Mouse (Mus musculus): ENCODE results near the gene Hk3. TPM values are rescaled to one million over a fixed set of nuclear protein-coding genes. Genes with fewer than 3 reads are reported as not detected.
A peak's percentile ranks its signal among the peaks of the same experiment; 100 is the strongest.

Hk3 gene
- polyA plus RNA-seq, 1 experiment from 2014 or later, result 0.22 TPM

DNA sequence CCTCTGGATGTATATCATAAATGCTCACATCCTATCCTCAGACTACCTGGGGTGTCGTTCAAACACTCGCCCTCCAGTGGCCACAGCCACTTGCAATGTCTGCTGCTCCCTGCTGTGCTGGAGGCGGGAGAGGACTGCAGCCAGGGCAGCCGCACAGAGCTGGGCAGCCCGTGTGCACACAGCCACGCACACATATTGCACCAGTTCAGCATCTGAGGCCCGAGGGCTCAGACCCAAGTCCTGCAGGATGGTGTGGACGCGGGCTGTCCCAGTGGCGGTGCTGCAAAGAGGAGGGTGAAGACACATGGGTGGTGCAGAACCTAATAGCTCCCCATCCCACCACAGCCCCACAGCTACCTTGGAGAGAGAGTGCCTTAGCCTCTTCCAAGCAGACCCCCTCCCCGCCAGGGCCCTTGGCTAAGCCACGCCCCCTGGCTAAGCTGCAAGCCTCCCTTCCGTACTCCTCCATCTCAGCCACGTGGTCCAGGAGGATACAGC is 9.2 kb downstream of the Hk3 start:
- ATAC-seq (replicated peaks; ENCODE audit: insufficient number of reproducible peaks, low FRiP score, low TSS enrichment, low read depth), result peak; percentile 58; the same call in 1 of the 2 replicates
- Histone ChIP-seq H3K4me2 (ENCODE audit: low read depth, low read length) (no peak overlapping the region; the same call in 1 of the 2 replicates), H3K27me3 (ENCODE audit: control insufficient read depth, insufficient read depth, low read length) (no peaks in the 10 kb centered on the region), H3K4me1 (ENCODE audit: control insufficient read depth, insufficient read depth, low read length) (peaks cover 3% of the 10 kb centered on the region; the same call in 1 of the 2 replicates), H3K9ac (replicated peaks; ENCODE audit: low read length) (no peak overlapping the region), H3K9me3 (replicated peaks; ENCODE audit: control insufficient read depth, low read length) (no peaks in the 10 kb centered on the region), H3K4me3 (ENCODE audit: low read depth, low read length) (no peak overlapping the region), H3K27ac (replicated peaks; ENCODE audit: low read depth, low read length) (no peak overlapping the region), H3K36me3 (replicated peaks; ENCODE audit: control insufficient read depth, insufficient read depth, low read depth, low read length) (no peaks in the 10 kb centered on the region)
- peak; percentile 47 for DNase-seq (ENCODE audit: low spot score)
- WGBS, result 4% methylated on average over 14 of the region's 14 CpGs

- H3K9ac ChIP-seq (replicated peaks; ENCODE audit: low read length), result no peak overlapping the region
- 86% methylated on average over 15 of the region's 15 CpGs for WGBS
- DNase-seq (ENCODE audit: low spot score), result no peak
- H3K9me3 ChIP-seq (replicated peaks; ENCODE audit: control insufficient read depth, low read length), result no peaks in the 10 kb centered on the region
- ATAC-seq (replicated peaks; ENCODE audit: insufficient number of reproducible peaks, low FRiP score, low TSS enrichment, low read depth), result no peak
- H3K27ac ChIP-seq (replicated peaks; ENCODE audit: low read depth, low read length), result no peak overlapping the region
- H3K4me1 ChIP-seq (ENCODE audit: control insufficient read depth, insufficient read depth, low read length), result peaks cover 3% of the 10 kb centered on the region; the same call in 1 of the 2 replicates
- no peaks in the 10 kb centered on the region for H3K36me3 ChIP-seq (replicated peaks; ENCODE audit: control insufficient read depth, insufficient read depth, low read depth, low read length)
- H3K4me3 ChIP-seq (ENCODE audit: low read depth, low read length), result no peak overlapping the region
- no peak overlapping the region for H3K4me2 ChIP-seq (ENCODE audit: low read depth, low read length)
- no peaks in the 10 kb centered on the region for H3K27me3 ChIP-seq (ENCODE audit: control insufficient read depth, insufficient read depth, low read length)
Observed at GRCm38 (mm10) chr13:55011103-55011502, 10.1 kb downstream of the Hk3 start.

GRCm38 (mm10) chr13:55008589-55008988 is 12.6 kb downstream of the Hk3 start:
- no peak overlapping the region for H3K4me3 ChIP-seq (ENCODE audit: low read depth, low read length)
- DNase-seq (ENCODE audit: low spot score) (peak; percentile 16), ATAC-seq (replicated peaks; ENCODE audit: insufficient number of reproducible peaks, low FRiP score, low TSS enrichment, low read depth) (no peak)
- no peaks in the 10 kb centered on the region for H3K36me3 ChIP-seq (replicated peaks; ENCODE audit: control insufficient read depth, insufficient read depth, low read depth, low read length)
- WGBS, result 64% methylated on average over 6 of the region's 6 CpGs
- H3K4me2 ChIP-seq (ENCODE audit: low read depth, low read length), result no peak overlapping the region
- H3K9ac ChIP-seq (replicated peaks; ENCODE audit: low read length), result no peak overlapping the region
- H3K27me3 ChIP-seq (ENCODE audit: control insufficient read depth, insufficient read depth, low read length), result no peaks in the 10 kb centered on the region
- H3K9me3 ChIP-seq (replicated peaks; ENCODE audit: control insufficient read depth, low read length), result no peaks in the 10 kb centered on the region
- H3K4me1 ChIP-seq (ENCODE audit: control insufficient read depth, insufficient read depth, low read length), result peaks cover 3% of the 10 kb centered on the region; the same call in 1 of the 2 replicates
- no peak overlapping the region for H3K27ac ChIP-seq (replicated peaks; ENCODE audit: low read depth, low read length)

- DNase-seq (ENCODE audit: low spot score) (no peak), ATAC-seq (replicated peaks; ENCODE audit: insufficient number of reproducible peaks, low FRiP score, low TSS enrichment, low read depth) (no peak)
- Histone ChIP-seq H3K27ac (replicated peaks; ENCODE audit: low read depth, low read length) (no peak overlapping the region), H3K27me3 (ENCODE audit: control insufficient read depth, insufficient read depth, low read length) (no peaks in the 10 kb centered on the region), H3K9ac (replicated peaks; ENCODE audit: low read length) (no peak overlapping the region), H3K4me2 (ENCODE audit: low read depth, low read length) (no peak overlapping the region), H3K36me3 (replicated peaks; ENCODE audit: control insufficient read depth, insufficient read depth, low read depth, low read length) (no peaks in the 10 kb centered on the region), H3K4me3 (ENCODE audit: low read depth, low read length) (no peak overlapping the region), H3K4me1 (ENCODE audit: control insufficient read depth, insufficient read depth, low read length) (no peaks in the 10 kb centered on the region), H3K9me3 (replicated peaks; ENCODE audit: control insufficient read depth, low read length) (no peaks in the 10 kb centered on the region)
- WGBS, result 82% methylated on average over 7 of the region's 7 CpGs
Observed at GRCm38 (mm10) chr13:55006415-55006742, 14.8 kb downstream of the Hk3 start.

GRCm38 (mm10) chr13:55005691-55006414 is 15.3 kb downstream of the Hk3 start:
- no peak overlapping the region for H3K27ac ChIP-seq (replicated peaks; ENCODE audit: low read depth, low read length)
- H3K9me3 ChIP-seq (replicated peaks; ENCODE audit: control insufficient read depth, low read length), result no peaks in the 10 kb centered on the region
- ATAC-seq (replicated peaks; ENCODE audit: insufficient number of reproducible peaks, low FRiP score, low TSS enrichment, low read depth) (no peak), DNase-seq (ENCODE audit: low spot score) (no peak)
- no peaks in the 10 kb centered on the region for H3K36me3 ChIP-seq (replicated peaks; ENCODE audit: control insufficient read depth, insufficient read depth, low read depth, low read length)
- no peak overlapping the region for H3K4me2 ChIP-seq (ENCODE audit: low read depth, low read length)
- WGBS, result 84% methylated on average over 31 of the region's 31 CpGs
- no peaks in the 10 kb centered on the region for H3K4me1 ChIP-seq (ENCODE audit: control insufficient read depth, insufficient read depth, low read length)
- H3K4me3 ChIP-seq (ENCODE audit: low read depth, low read length), result no peak overlapping the region
- H3K27me3 ChIP-seq (ENCODE audit: control insufficient read depth, insufficient read depth, low read length), result no peaks in the 10 kb centered on the region
- H3K9ac ChIP-seq (replicated peaks; ENCODE audit: low read length), result no peak overlapping the region

GRCm38 (mm10) chr13:55004646-55005045 is 16.5 kb downstream of the Hk3 start:
- ATAC-seq (replicated peaks; ENCODE audit: insufficient number of reproducible peaks, low FRiP score, low TSS enrichment, low read depth) (no peak), DNase-seq (ENCODE audit: low spot score) (no peak)
- no peaks in the 10 kb centered on the region for H3K36me3 ChIP-seq (replicated peaks; ENCODE audit: control insufficient read depth, insufficient read depth, low read depth, low read length)
- H3K27me3 ChIP-seq (ENCODE audit: control insufficient read depth, insufficient read depth, low read length), result no peaks in the 10 kb centered on the region
- H3K27ac ChIP-seq (replicated peaks; ENCODE audit: low read depth, low read length), result no peak overlapping the region
- no peak overlapping the region for H3K4me2 ChIP-seq (ENCODE audit: low read depth, low read length)
- WGBS, result 69% methylated on average over 11 of the region's 11 CpGs
- H3K4me1 ChIP-seq (ENCODE audit: control insufficient read depth, insufficient read depth, low read length), result no peaks in the 10 kb centered on the region
- H3K4me3 ChIP-seq (ENCODE audit: low read depth, low read length), result no peak overlapping the region
- H3K9me3 ChIP-seq (replicated peaks; ENCODE audit: control insufficient read depth, low read length), result no peaks in the 10 kb centered on the region
- H3K9ac ChIP-seq (replicated peaks; ENCODE audit: low read length), result no peak overlapping the region

DNA sequence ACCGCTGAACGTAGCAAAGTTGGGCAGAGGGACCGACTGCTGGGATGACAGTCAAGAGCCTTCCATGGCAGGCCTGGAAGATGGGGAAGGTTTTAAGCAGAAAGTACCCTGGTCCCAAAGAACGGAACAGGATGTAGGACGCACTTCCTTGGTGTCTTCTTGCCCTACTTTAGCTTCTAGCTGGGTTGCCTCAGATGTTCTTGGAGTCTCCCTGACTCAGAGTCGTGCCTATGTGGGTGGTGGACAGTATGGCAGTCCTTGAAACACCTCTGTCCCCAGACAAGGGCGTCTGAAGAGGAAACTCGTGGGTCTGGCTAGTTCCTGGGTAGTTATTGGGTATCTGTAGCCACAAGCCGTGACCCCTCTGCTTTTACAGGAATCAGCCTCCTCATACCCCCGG is 19.1 kb downstream of the Hk3 start:
- Histone ChIP-seq H3K36me3 (replicated peaks; ENCODE audit: control insufficient read depth, insufficient read depth, low read depth, low read length) (no peaks in the 10 kb centered on the region), H3K27ac (replicated peaks; ENCODE audit: low read depth, low read length) (no peak overlapping the region), H3K9ac (replicated peaks; ENCODE audit: low read length) (no peak overlapping the region), H3K27me3 (ENCODE audit: control insufficient read depth, insufficient read depth, low read length) (no peaks in the 10 kb centered on the region), H3K4me1 (ENCODE audit: control insufficient read depth, insufficient read depth, low read length) (no peaks in the 10 kb centered on the region), H3K9me3 (replicated peaks; ENCODE audit: control insufficient read depth, low read length) (no peaks in the 10 kb centered on the region), H3K4me2 (ENCODE audit: low read depth, low read length) (no peak overlapping the region), H3K4me3 (ENCODE audit: low read depth, low read length) (no peak overlapping the region)
- 79% methylated on average over 10 of the region's 10 CpGs for WGBS
- DNase-seq (ENCODE audit: low spot score) (no peak), ATAC-seq (replicated peaks; ENCODE audit: insufficient number of reproducible peaks, low FRiP score, low TSS enrichment, low read depth) (no peak)

DNA sequence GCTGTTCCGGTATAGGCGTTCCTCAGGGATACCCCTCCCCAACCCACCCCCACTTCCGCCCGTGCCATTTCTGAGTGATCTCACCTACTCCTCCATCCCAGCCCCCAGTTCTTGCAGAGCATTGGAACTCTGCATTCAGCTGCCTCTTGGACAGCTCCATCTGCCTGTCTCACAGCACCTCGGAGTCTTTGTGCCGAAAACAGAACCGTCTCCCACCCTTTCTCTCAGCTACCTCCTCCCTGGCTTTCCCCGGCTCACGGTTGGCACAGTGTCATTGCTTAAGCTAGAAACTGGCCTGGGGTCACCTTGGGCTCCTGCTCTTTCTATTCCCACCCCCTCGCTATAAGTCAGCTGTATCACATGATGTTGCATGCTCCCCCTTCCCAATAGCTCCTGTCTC is 20.8 kb downstream of the Hk3 start:
- WGBS, result 88% methylated on average over 10 of the region's 10 CpGs

More for the DNA sequence above, 20.8 kb downstream of the Hk3 start:
- H3K27me3 ChIP-seq (ENCODE audit: control insufficient read depth, insufficient read depth, low read length), result no peaks in the 10 kb centered on the region
- no peaks in the 10 kb centered on the region for H3K36me3 ChIP-seq (replicated peaks; ENCODE audit: control insufficient read depth, insufficient read depth, low read depth, low read length)
- H3K9ac ChIP-seq (replicated peaks; ENCODE audit: low read length), result no peak overlapping the region
- no peak overlapping the region for H3K27ac ChIP-seq (replicated peaks; ENCODE audit: low read depth, low read length)
- no peak for ATAC-seq (replicated peaks; ENCODE audit: insufficient number of reproducible peaks, low FRiP score, low TSS enrichment, low read depth)
- no peak overlapping the region for H3K4me2 ChIP-seq (ENCODE audit: low read depth, low read length)
- H3K9me3 ChIP-seq (replicated peaks; ENCODE audit: control insufficient read depth, low read length), result no peaks in the 10 kb centered on the region
- no peak overlapping the region for H3K4me3 ChIP-seq (ENCODE audit: low read depth, low read length)
- no peak for DNase-seq (ENCODE audit: low spot score)
- H3K4me1 ChIP-seq (ENCODE audit: control insufficient read depth, insufficient read depth, low read length), result no peaks in the 10 kb centered on the region

Data from embryonic facial prominence, embryonic 11.5 days (tissue).